Mouse (Mus musculus) intestine, postnatal 0 days (tissue): ENCODE results near the gene Rarb. TPM values are rescaled to one million over a fixed set of nuclear protein-coding genes. Genes with fewer than 3 reads are reported as not detected.

Experiments used
- ATAC-seq: fragments of 200-750 bp; cut with Nextera tagmentation; 2 replicates; pipeline ENCODE4 v1.8.0; 2017; ENCODE audit warnings: mild to moderate bottlenecking, moderate TSS enrichment, moderate library complexity
- H3K27ac ChIP-seq: fragments of 300-500 bp; sonication (generic); 2 replicates; pipeline ENCODE4 v1.5.1; 2014; ENCODE audit warnings: mild to moderate bottlenecking, low read depth, low read length, moderate library complexity
- H3K27me3 ChIP-seq: fragments of 300-500 bp; sonication (generic); replicated peaks from 2 replicates; pipeline ENCODE4 v1.6.1; 2014; ENCODE audit warnings: low read length, mixed read lengths; ENCODE audit not compliant: control insufficient read depth, insufficient read depth
- H3K36me3 ChIP-seq: fragments of 300-500 bp; sonication (generic); 2 replicates; pipeline ENCODE4 v1.6.1; 2014; ENCODE audit warnings: mild to moderate bottlenecking, moderate library complexity; ENCODE audit not compliant: control insufficient read depth, insufficient read depth
- H3K4me1 ChIP-seq: fragments of 300-500 bp; sonication (generic); replicated peaks from 2 replicates; pipeline ENCODE4 v1.6.1; 2014; ENCODE audit warnings: antibody characterized with exemption, low read length, mixed read lengths; ENCODE audit not compliant: control insufficient read depth, insufficient read depth
- H3K4me2 ChIP-seq: fragments of 300-500 bp; sonication (generic); replicated peaks from 2 replicates; pipeline ENCODE4 v1.6.1; 2014; ENCODE audit warnings: low read depth, mild to moderate bottlenecking, moderate library complexity
- H3K4me3 ChIP-seq: fragments of 300-500 bp; sonication (generic); 2 replicates; pipeline ENCODE4 v1.5.1; 2014; ENCODE audit warnings: low read depth, low read length
- H3K9ac ChIP-seq: fragments of 300-500 bp; sonication (generic); 2 replicates; pipeline ENCODE4 v1.6.1; 2014; ENCODE audit warnings: mild to moderate bottlenecking, low read depth, low read length
- H3K9me3 ChIP-seq: fragments of 300-500 bp; sonication (generic); 2 replicates; pipeline ENCODE4 v1.6.1; 2016; ENCODE audit warnings: mixed run types; ENCODE audit not compliant: control insufficient read depth
- CTCF ChIP-seq: sonication (generic); IDR thresholded peaks from 2 replicates; pipeline ENCODE4 v1.5.1; 2016; ENCODE audit warnings: low read depth, mild to moderate bottlenecking, control low read depth, antibody characterized with exemption, moderate library complexity
- WGBS: fragments of 180-500 bp; shearing (Covaris S2); extraction: QIAGEN DNeasy Blood & Tissue Kit; methylation state at CpG from one replicate; pipeline ENCODE4 v1.1.7; 2014; 5-methylcytosine and 5-hydroxymethylcytosine counted together
- polyA plus RNA-seq: library from polyadenylated mRNA; unstranded; fragments of >200 nt; fragmentation: Nextera tagmentation; extraction: Ambion mirVana; gene quantifications from 2 replicates; pipeline ENCODE4 v1.2.1, GENCODE M21; 2015

The Rarb gene
- polyA plus RNA-seq, 1 experiment from 2014 or later, result 2.4 TPM

DNA sequence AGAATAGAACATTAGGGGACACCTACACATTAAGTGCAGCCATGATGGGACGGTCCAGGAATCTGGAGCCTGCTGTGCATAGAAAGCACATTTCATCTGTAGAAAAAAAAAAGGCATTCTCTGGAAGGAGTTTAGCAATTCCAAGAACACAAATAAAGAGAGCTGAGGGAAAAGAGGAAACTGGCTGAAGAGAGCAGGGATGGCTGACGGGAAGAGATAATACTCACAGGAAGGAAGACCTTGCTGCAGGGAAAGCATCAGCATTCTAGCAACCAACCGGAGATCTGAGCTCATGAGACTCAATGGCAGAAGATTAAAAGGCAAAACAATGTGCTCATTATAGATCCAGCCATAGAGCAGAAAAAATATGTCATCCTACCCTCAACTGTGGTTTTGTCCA is 12.8 kb downstream of the Rarb start:
- WGBS, result 82% methylated on average over 3 of the region's 3 CpGs
- Histone ChIP-seq H3K4me1 (no peaks in the 10 kb centered on the region), H3K27me3 (no peaks in the 10 kb centered on the region), H3K9ac (no peak overlapping the region), H3K36me3 (no peaks in the 10 kb centered on the region), H3K4me3 (no peak overlapping the region), H3K9me3 (no peaks in the 10 kb centered on the region), H3K4me2 (no peak overlapping the region), H3K27ac (no peak overlapping the region)
- no peak for TF ChIP-seq CTCF
- ATAC-seq, result no peak

DNA sequence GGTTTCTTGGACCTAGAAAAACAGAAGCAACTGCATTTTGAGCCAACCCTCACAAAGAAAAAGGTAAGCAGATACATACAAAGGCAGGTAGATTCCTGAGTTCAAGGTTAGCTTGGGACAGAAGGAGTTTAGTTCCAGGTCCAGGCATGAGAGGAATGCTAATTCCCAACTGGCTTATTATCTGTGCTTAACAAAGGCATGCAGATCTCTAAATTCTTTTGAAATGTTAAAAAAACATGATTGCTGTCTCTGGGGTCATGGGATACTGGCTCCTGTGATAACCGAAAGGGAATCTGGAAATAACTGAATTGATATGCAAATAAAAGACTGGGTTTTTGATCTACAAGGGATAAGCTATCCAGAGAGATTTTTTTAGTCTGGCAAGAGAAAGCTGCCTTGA is 28.8 kb downstream of the Rarb start:
- Histone ChIP-seq H3K27me3 (no peaks in the 10 kb centered on the region), H3K4me2 (no peak overlapping the region), H3K9me3 (no peaks in the 10 kb centered on the region), H3K4me3 (no peak overlapping the region), H3K9ac (no peak overlapping the region), H3K36me3 (no peaks in the 10 kb centered on the region), H3K27ac (no peak overlapping the region), H3K4me1 (no peaks in the 10 kb centered on the region)
- ATAC-seq, result no peak
- WGBS, result 86% methylated on average over 1 of the region's 1 CpGs
- TF ChIP-seq CTCF, result no peak

DNA sequence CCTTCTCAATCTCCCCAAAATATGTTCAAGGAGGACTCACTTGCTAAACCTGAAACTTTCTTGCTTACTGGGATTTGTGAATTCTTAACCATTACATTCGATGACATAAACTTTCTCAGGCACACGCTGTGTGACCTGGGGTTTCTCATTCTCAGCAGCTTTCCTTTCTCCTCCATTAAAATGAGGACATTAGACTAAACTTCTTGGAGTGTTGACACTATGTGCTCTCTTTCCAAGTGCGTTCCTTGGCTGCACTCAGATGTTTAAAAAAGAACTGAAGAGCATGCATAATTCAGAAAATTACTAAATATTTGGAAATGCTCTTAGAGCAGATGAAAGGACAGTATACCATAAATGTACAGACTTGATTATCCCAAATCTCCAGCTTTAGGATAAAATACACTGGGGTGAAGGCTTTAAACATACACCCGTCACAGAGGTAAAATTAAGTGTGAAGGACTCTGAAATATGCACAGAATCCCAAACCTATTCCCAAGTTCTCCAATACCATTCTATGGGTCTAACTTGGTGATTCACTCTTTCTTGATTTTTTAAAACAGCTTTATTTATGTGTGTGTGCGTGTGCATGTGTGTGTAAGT is 36.9 kb downstream of the Rarb start:
- Histone ChIP-seq H3K36me3 (no peaks in the 10 kb centered on the region), H3K4me2 (no peak overlapping the region), H3K4me1 (no peaks in the 10 kb centered on the region), H3K27me3 (no peaks in the 10 kb centered on the region), H3K9ac (no peak overlapping the region), H3K27ac (no peak overlapping the region), H3K9me3 (no peaks in the 10 kb centered on the region), H3K4me3 (no peak overlapping the region)
- 70% methylated on average over 5 of the region's 5 CpGs for WGBS
- ATAC-seq, result no peak
- TF ChIP-seq CTCF, result no peak

DNA sequence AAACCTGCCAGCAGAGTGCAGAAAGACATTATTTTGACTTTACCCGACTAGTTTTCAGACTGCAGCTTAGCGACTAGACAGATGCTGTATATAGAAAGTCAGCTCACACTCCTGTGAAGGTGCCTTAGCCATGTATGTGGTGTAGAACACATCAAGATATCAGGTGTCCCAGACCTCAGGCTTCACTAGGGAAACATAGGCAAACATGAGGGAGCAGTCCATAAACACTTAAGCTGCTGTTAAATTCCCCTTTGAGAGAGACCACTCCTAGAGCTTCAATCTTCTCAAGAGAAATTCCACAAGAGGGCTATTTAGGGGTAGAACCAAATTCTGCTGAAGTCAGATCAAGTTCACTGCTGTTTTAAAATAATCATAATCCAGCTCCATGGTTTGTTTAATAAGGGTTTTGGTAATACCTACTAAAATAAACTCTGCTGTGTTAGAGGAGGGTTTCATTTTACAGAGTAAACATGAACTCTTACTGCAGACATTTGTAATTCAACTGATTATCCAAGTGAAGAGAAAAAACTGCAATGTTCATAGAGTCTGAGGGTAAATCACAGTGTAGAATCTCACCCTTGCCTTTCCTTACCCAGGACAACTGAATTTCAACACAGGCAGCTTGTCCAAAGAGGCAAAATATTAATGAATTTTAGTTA is 42.1 kb downstream of the Rarb start:
- no peak for TF ChIP-seq CTCF
- Histone ChIP-seq H3K27me3 (no peaks in the 10 kb centered on the region), H3K9me3 (no peaks in the 10 kb centered on the region), H3K4me1 (no peaks in the 10 kb centered on the region), H3K9ac (no peak overlapping the region), H3K36me3 (no peaks in the 10 kb centered on the region), H3K4me3 (no peak overlapping the region), H3K27ac (no peak overlapping the region), H3K4me2 (no peak overlapping the region)
- ATAC-seq, result no peak
- WGBS, result 56% methylated on average over 2 of the region's 2 CpGs

DNA sequence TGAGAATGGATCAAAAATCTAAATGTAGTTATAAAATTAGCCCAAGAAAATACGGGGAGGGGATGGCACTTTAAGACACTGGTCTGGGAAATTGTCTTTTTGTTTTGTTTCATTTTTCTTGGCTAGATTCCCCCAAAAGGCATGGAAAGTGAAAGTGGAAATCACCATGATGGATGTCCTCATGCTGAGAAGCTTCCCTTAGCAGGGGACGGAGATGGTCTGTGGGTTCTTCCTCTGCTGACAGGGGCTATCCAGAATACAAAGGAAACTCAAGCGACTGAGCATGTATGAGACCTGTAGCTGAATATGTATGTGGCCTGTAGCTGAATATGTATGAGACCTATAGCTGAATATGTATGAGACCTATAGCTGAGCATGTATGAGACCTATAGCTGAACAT is 46.0 kb downstream of the Rarb start:
- no peak overlapping the region for H3K27ac ChIP-seq
- H3K36me3 ChIP-seq, result no peaks in the 10 kb centered on the region
- no peak overlapping the region for H3K4me3 ChIP-seq
- no peaks in the 10 kb centered on the region for H3K4me1 ChIP-seq
- no peak for ATAC-seq
- H3K27me3 ChIP-seq, result no peaks in the 10 kb centered on the region
- no peak overlapping the region for H3K4me2 ChIP-seq
- no peak overlapping the region for H3K9ac ChIP-seq
- no peak for TF ChIP-seq CTCF
- H3K9me3 ChIP-seq, result no peaks in the 10 kb centered on the region
- 62% methylated on average over 3 of the region's 3 CpGs for WGBS

DNA sequence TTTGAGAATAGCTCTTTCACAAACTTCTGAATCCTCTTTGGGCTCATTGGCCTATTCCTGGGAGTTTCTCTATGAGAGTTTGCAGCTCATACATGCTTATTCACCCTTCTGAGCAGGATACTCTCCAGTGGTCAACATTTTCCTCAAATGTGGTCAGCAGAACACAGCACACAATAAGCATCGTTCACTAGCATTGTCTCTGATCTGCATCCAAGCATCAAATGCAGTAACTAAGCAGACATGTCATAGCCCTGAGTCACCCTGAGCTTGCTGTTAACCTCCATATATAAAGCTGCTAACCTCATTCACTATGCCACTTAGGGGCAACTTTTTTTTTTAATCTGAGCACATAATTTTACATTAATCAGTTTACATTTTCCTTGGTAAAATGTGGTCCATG is 53.1 kb downstream of the Rarb start:
- H3K4me3 ChIP-seq, result no peak overlapping the region
- 74% methylated on average over 1 of the region's 1 CpGs for WGBS
- no peak for TF ChIP-seq CTCF
- no peak overlapping the region for H3K4me2 ChIP-seq
- no peak overlapping the region for H3K27ac ChIP-seq
- no peaks in the 10 kb centered on the region for H3K27me3 ChIP-seq
- H3K9ac ChIP-seq, result no peak overlapping the region
- no peaks in the 10 kb centered on the region for H3K36me3 ChIP-seq
- H3K4me1 ChIP-seq, result no peaks in the 10 kb centered on the region
- H3K9me3 ChIP-seq, result no peaks in the 10 kb centered on the region
- no peak for ATAC-seq
